Mouse (Mus musculus): ENCODE measurements around the gene Gars.

GRCm38 (mm10) chr6:55012516-55012915 is 25.3 kb upstream of the Gars start:
- TF ChIP-seq CTCF (IDR thresholded peaks at IDR 0.05; ENCODE audit: low read depth) = no peak
- no peak for TF ChIP-seq EP300 (optimal IDR thresholded peaks at IDR 0.05)
